Mouse (Mus musculus) limb, embryonic 14.5 days (tissue): ENCODE results near the gene Wrap73. TPM values are rescaled to one million over a fixed set of nuclear protein-coding genes. Genes with fewer than 3 reads are reported as not detected.

ENCODE experiments used
- ATAC-seq: fragments of 200-750 bp; cut with Nextera tagmentation; 2 replicates; pipeline ENCODE4 v1.8.0; 2017; ENCODE audit warnings: low read depth, moderate number of reproducible peaks, moderate TSS enrichment; ENCODE audit not compliant: low FRiP score
- DNase-seq: peaks from one replicate; pipeline ENCODE4 v3.0.0-alpha.2; 2015; ENCODE audit warnings: low spot score
- H3K27ac ChIP-seq: fragments of 300-500 bp; sonication (generic); replicated peaks from 2 replicates; pipeline ENCODE4 v1.5.1; 2014; ENCODE audit warnings: low read depth, mild to moderate bottlenecking, low read length, moderate library complexity, mixed read lengths
- H3K27me3 ChIP-seq: fragments of 300-500 bp; sonication (generic); 2 replicates; pipeline ENCODE4 v1.6.1; 2014; ENCODE audit warnings: low read length, mixed read lengths; ENCODE audit not compliant: control insufficient read depth, insufficient read depth
- H3K36me3 ChIP-seq: fragments of 300-500 bp; sonication (generic); 2 replicates; pipeline ENCODE4 v1.6.1; 2014; ENCODE audit warnings: mild to moderate bottlenecking, low read length, moderate library complexity, mixed read lengths; ENCODE audit not compliant: control insufficient read depth, insufficient read depth
- H3K4me1 ChIP-seq: fragments of 300-500 bp; sonication (generic); 2 replicates; pipeline ENCODE4 v1.6.1; 2014; ENCODE audit warnings: antibody characterized with exemption, low read length, mixed read lengths; ENCODE audit not compliant: control insufficient read depth, insufficient read depth
- H3K4me2 ChIP-seq: fragments of 300-500 bp; sonication (generic); replicated peaks from 2 replicates; pipeline ENCODE4 v1.6.1; 2014; ENCODE audit warnings: low read depth, mild to moderate bottlenecking, low read length, moderate library complexity; ENCODE audit not compliant: severe bottlenecking
- H3K4me3 ChIP-seq: fragments of 300-500 bp; sonication (generic); replicated peaks from 2 replicates; pipeline ENCODE4 v1.5.1; 2014; ENCODE audit warnings: low read length
- H3K9ac ChIP-seq: fragments of 300-500 bp; sonication (generic); 2 replicates; pipeline ENCODE4 v1.6.1; 2014; ENCODE audit warnings: mild to moderate bottlenecking, low read depth, low read length, moderate library complexity; ENCODE audit not compliant: severe bottlenecking
- H3K9me3 ChIP-seq: fragments of 300-500 bp; sonication (generic); 2 replicates; pipeline ENCODE4 v1.6.1; 2016; ENCODE audit warnings: low read length; ENCODE audit not compliant: control insufficient read depth
- POLR2A ChIP-seq: fragments of 200-500 bp; IDR thresholded peaks from 2 replicates; pipeline ENCODE4 v1.8.0; 2012; ENCODE audit warnings: inconsistent platforms, mild to moderate bottlenecking, moderate library complexity, borderline replicate concordance; ENCODE audit not compliant: insufficient read depth, insufficient read length; ENCODE audit errors: extremely low read depth
- WGBS: fragments of 180-500 bp; shearing (Covaris S2); extraction: QIAGEN DNeasy Blood & Tissue Kit; methylation state at CpG from one replicate; pipeline ENCODE4 v1.1.7; 2014; 5-methylcytosine and 5-hydroxymethylcytosine counted together
- polyA plus RNA-seq, 2 experiments: library from polyadenylated mRNA; depleted of rRNA in 1 of 2; stranded (reverse) in 1 of 2; unstranded in 1 of 2; fragments of >200 nt; fragmentation: Nextera tagmentation in 1 of 2; extraction: Ambion mirVana in 1 of 2; gene quantifications; 2 replicates each; pipeline versions ENCODE4 v1.2.1 to v1.2.3; 2012 to 2014

Gene Wrap73
- polyA plus RNA-seq, 2 experiments = 37.9 to 38.2 TPM

DNA sequence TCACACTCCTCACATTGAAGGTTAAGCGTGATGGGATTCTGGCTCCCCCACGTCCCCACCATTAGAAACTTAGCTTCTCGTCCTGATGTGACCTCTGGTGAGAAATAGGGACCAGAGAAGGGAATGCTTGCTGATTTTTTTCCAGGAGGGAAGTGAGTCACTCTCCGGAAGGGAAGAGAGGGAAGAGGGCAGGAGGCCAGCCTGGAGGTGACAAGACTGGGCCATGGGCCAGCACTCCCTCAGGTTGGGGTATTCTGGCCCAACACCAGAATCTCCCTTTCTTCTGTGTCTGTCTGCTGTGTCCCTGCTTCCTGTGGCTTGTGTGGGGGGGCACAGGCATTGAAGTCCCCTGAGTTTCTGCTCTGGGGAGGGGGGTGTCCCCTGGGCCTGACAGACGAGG lies 41.4 kb downstream of the Wrap73 start:
- no peak overlapping the region for H3K27ac ChIP-seq
- H3K36me3 ChIP-seq = peaks cover 16% of the 10 kb centered on the region
- H3K4me3 ChIP-seq = no peak overlapping the region

DNA sequence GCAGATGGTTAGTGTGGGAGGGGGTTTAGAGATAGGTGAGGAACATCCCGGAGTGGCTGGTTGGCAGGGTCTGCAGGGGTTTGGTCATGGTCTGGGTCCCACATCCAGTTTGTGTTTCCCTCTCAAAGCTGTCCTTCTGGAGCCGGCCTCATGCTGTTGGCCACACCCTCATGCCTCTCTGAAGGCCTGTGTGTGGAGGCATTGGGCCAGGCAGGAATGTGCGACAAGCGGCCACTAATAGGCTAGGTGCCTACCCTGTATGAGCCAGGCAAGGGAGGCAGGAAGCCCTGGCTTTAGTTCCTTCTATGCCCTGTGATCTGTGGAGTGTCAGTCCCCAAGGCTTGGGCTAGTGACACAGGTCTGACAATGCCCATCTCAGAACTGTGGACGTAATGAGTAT lies 42.8 kb downstream of the Wrap73 start:
- 76% methylated on average over 5 of the region's 5 CpGs for WGBS
- Histone ChIP-seq H3K4me3 (no peak overlapping the region), H3K9me3 (no peaks in the 10 kb centered on the region), H3K27ac (no peak overlapping the region), H3K9ac (no peak overlapping the region), H3K4me2 (no peak overlapping the region), H3K36me3 (peaks cover 16% of the 10 kb centered on the region), H3K27me3 (no peaks in the 10 kb centered on the region), H3K4me1 (no peaks in the 10 kb centered on the region)
- DNase-seq (no peak), ATAC-seq (no peak)
- no peak for TF ChIP-seq POLR2A

More for the DNA sequence above, 41.4 kb downstream of the Wrap73 start:
- no peaks in the 10 kb centered on the region for H3K27me3 ChIP-seq
- no peak for DNase-seq
- no peak overlapping the region for H3K4me2 ChIP-seq
- H3K4me1 ChIP-seq = no peaks in the 10 kb centered on the region
- ATAC-seq = no peak
- no peaks in the 10 kb centered on the region for H3K9me3 ChIP-seq
- no peak for TF ChIP-seq POLR2A
- 72% methylated on average over 5 of the region's 5 CpGs for WGBS
- H3K9ac ChIP-seq = no peak overlapping the region

DNA sequence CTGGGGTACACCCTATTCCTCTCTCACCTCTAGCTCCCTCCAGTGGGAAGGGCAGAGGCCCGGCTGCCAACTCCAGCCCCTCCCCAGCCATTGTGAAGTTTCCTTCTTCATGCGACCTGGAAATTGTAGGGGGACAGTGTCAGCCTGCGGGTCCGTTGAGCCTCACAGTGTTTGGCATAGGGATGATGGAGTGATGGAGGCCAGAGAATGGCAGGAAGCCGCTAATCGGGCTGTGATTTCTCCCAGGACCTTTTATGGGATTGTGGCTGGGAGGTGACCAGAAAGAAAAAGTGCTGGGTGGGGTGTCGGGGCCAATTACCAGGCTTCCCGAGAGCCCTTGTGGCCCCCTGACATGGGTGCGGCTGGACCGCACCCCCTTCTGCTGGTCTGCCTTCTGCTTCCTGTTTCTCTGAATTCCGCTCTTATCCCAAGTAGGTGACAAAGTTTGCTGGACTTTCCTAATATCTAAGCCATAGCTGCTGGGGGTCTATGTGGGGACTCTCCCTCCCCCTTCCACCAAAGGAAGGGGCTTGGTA lies 43.9 kb downstream of the Wrap73 start:
- Histone ChIP-seq H3K27me3 (no peaks in the 10 kb centered on the region), H3K9me3 (no peaks in the 10 kb centered on the region), H3K36me3 (peaks cover 16% of the 10 kb centered on the region), H3K27ac (no peak overlapping the region), H3K4me1 (no peaks in the 10 kb centered on the region), H3K4me3 (no peak overlapping the region), H3K9ac (no peak overlapping the region), H3K4me2 (no peak overlapping the region)
- 52% methylated on average over 11 of the region's 11 CpGs for WGBS
- no peak for DNase-seq
- no peak for TF ChIP-seq POLR2A
- no peak for ATAC-seq

DNA sequence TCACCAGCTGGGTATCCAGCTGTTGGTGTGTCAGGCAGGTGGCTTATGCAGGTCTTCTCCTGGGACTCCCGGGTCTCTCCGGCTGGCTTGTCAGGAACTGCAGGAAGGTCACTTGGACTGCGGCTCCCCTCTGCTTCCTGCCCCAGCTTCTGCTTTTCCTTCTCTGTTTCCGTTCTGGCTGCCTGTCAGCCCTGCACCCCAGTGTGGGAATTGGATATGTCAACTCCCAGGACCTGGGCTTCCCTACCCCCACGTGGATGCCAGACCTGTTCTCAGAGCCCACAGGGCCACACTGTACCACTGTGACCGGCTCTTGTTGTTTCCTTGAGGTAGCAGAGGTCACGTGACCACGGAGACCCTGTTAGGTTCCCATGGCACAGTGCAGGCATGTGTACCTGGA lies 46.8 kb downstream of the Wrap73 start:
- Histone ChIP-seq H3K27ac (no peak overlapping the region), H3K4me3 (no peak overlapping the region), H3K9me3 (no peaks in the 10 kb centered on the region), H3K4me1 (no peaks in the 10 kb centered on the region), H3K27me3 (no peaks in the 10 kb centered on the region), H3K9ac (no peak overlapping the region), H3K4me2 (no peak overlapping the region), H3K36me3 (peaks cover 6% of the 10 kb centered on the region; the same call in 1 of the 2 replicates)
- 77% methylated on average over 8 of the region's 8 CpGs for WGBS
- TF ChIP-seq POLR2A = no peak
- DNase-seq = no peak
- no peak for ATAC-seq

DNA sequence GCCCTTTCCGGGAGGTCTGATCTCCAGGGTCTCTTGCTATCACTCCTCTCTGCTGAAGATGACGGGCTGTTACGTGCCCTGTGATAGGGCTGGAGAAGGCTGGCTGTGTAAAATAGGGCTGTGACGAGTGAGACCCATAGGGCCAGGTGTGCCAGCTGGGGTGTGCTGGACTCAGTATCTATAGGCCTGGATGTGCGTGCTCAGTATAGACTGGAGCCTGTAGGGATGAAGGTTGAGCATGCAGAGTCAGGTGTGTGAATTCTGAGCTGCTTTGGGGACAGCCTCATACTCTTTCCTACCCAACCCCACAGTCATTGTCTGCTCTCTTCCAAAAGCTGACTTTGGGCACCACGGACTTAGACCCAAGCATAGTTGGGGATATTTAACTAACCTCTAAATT lies 55.8 kb downstream of the Wrap73 start:
- H3K27me3 ChIP-seq = no peaks in the 10 kb centered on the region
- no peak for TF ChIP-seq POLR2A
- no peak for ATAC-seq
- H3K27ac ChIP-seq = peak overlapping the region; percentile 70; the same call in 1 of the 2 replicates
- no peak for DNase-seq
- H3K36me3 ChIP-seq = no peaks in the 10 kb centered on the region
- H3K9me3 ChIP-seq = no peaks in the 10 kb centered on the region; the same call in 1 of the 2 replicates
- WGBS = 69% methylated on average over 6 of the region's 6 CpGs
- no peak overlapping the region for H3K4me2 ChIP-seq
- no peak overlapping the region for H3K4me3 ChIP-seq
- no peak overlapping the region for H3K9ac ChIP-seq
- peaks cover 8% of the 10 kb centered on the region for H3K4me1 ChIP-seq

DNA sequence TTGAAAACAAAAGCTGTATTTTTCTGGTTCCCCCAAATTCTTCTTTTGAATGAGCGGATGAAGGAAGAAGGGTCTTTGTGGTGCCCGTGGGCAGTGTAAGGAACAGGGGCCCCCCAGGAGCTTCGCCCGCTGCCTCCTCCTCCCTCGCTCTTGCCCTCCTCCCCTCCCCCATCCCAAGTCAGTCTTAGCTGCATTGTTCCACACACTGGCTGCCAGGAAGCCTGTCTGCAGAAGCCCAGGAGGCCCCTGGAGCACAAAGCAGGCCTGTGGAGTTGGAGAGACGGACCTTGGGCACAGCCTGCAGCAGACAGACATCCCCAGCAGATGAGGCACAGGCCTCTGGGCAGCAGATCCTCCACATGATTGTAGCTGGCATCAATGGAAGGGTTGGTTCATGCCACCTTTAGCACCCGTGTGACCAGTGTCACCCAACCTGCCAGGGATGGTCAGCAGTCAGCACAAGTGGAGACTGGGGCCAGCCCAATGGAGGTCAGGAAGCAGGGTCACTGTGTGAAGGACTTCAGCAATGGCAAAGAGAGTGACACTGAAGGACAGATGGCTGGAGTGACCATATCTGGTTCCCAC lies 56.3 kb downstream of the Wrap73 start:
- H3K9ac ChIP-seq = no peak overlapping the region
- no peak overlapping the region for H3K4me3 ChIP-seq
- peaks cover 8% of the 10 kb centered on the region for H3K4me1 ChIP-seq
- H3K9me3 ChIP-seq = no peaks in the 10 kb centered on the region; the same call in 1 of the 2 replicates
- H3K27ac ChIP-seq = peak overlapping the region; percentile 70
- no peaks in the 10 kb centered on the region for H3K36me3 ChIP-seq
- H3K27me3 ChIP-seq = no peaks in the 10 kb centered on the region
- DNase-seq (no peak), ATAC-seq (no peak)
- TF ChIP-seq POLR2A = no peak
- 64% methylated on average over 7 of the region's 7 CpGs for WGBS
- H3K4me2 ChIP-seq = no peak overlapping the region
